Mouse (Mus musculus): ENCODE data around the gene Fez1.

Fez1 gene

DNA sequence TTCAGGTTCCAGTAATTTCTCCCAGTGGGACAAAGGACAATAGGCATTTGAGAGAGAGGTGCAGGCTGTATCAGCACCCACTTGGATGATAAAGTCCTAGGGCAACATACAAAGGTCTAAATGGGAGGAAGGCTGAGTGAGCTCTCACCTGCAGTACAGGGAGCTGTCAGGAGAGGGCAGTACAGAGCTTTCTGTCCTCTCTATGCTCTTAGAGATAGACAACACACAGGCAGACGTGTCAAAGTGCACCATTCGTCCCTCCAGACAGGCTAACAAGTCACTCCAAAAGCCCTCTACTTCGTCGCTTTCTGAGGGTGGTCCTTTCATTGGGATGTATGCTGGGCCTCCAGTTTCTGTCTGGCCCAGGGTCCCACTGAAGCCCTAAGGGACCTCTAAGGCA lies 68.9 kb downstream of the Fez1 start:
- DNase-seq (ENCODE audit: inconsistent age in 2 of 2, low spot score in 1 of 2): peak; percentile 31 to 77

DNA sequence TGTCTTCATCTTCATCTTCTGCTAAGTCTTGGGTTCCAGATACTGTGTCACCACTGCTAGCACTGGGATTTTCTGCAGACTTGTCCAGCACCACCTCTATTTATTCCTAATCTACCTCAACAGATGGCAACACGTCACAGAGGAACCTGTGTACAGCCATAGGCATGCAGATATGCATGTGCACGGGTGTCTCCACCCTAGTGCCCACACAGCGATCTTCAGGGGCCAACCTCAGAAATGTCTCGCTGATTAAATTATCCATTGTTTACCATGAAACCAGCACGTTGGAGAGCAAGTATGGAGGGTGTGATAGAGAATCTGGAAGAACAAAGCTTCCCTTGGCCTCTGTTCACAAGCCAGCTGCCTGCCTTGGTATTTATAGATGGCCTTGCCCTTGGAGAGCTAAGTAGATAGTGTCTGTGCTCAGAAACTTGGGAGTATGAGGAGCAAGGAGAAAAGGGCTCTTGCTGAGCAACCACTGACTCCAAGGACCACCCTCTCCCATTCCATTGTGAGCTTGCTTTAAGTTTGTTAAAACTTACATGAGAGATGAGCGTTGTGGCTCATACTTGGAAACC lies 71.8 kb downstream of the Fez1 start:
- peak; percentile 15 to 61 for DNase-seq (ENCODE audit: inconsistent age in 2 of 2, low spot score in 1 of 2)

DNA sequence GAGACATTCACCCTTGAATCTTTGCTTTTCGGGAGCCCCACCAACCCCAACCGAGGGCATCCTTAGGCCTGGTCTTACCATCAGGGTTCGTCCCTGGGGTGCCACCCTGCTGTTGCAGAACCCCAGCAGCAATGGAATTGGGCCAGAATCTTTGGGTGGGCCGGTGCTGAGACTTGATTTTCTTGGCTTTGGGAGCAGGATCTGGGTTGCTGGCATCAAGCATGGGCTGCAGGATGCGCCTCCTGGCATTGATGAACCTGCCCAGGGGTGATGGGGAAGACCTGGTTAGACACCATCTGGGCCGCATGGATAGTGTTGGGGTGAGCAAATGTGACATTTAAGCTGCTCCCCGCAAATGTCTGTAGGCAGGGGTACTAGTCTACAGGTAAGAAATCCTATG lies 72.6 kb downstream of the Fez1 start:
- peak in 1 of 2 experiments; percentile 41 for DNase-seq (ENCODE audit: inconsistent age in 2 of 2, low spot score in 1 of 2)

DNA sequence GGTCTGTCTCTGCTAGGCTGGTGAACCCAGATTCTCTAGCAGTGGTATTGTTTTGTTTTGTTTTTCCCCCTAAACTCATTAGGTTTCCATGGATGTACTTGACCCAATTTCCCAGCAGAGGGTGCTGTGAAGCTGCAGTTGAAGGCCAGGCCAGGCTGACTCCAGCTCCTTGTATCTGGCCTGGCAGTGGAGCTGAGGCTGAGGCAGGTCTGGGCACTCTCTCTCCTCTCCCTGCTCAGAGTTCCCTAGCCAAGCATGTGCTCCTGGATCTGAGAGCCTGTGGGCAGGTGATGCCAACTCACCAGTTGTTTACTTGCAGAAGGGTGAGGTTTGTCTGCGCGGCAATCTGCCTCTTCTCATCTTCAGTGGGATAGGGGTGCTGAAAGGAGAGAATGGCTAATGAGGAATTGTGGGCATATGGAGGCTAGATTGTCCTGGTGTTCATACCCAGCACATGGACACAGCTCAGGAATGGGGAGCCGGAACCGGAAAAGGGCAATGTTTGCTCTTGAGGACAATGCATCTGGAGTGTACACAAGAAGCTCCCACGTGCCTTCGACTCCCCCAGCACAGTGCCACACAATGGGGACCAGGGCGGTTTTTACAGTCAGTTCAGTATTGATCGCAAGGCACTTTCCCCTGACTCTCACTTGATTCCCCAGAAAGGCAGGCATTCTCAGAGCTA lies 73.5 kb downstream of the Fez1 start:
- DNase-seq (ENCODE audit: inconsistent age in 2 of 2, low spot score in 1 of 2): peak; percentile 67 to 86

DNA sequence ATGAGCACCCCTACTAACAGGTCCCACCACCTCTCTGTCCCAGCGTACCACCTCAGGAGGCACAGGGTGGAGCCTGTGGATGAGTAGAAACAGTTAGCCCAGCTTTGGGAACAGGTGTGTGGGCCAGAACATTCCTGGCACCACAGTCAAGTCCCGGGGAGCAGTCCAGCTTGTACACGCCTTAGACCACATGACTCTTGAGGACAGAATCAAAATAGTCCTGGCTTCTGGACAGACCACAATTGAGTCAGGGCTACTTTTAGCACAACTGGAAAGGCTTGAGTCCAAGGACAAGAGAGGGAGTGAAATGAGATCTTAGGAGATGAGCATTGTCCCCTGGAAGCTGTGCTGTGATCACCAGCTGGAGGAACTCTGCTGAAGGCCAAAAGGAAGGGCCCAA lies 76.9 kb downstream of the Fez1 start:
- no peak for DNase-seq (ENCODE audit: inconsistent age in 2 of 2, low spot score in 1 of 2)

DNA sequence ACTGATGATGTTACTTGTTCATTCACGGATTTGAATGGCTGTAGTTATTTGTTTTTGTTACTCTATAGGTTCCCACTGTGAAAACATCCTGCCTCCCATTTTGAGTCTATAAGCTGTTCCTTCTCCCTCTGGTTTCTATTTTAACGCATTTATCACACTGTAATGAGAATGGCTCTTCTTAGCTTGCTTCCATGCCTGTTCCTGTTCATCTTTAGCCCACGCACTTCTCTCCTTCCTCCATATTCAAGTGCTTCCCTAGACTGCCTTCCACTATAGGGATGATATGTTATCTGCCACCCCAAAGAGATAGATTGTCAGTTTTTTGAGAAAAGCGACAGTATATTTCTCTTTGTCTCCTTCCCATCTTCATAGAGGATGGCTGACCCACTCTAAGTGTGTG lies 78.8 kb downstream of the Fez1 start:
- DNase-seq (ENCODE audit: inconsistent age in 2 of 2, low spot score in 1 of 2): no peak

DNA sequence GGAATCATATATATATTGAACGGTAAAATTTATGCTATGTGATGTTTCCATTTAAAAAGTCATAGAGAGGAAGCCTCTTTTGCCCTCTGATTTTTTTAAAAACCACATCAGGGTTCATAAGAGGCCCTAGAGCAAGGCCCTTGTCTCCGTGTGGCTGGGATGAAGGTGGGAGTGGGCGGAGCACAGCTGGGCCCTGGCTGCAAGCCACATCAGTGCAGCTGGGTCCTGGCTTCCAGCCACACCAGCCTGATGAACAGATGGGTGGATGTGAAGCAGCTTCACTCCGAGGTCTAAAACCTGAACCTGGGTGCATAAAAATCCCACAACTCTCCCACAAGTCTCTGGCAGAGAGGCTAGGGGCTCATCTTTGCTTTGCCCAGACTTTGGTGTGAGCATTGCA lies 83.8 kb downstream of the Fez1 start:
- DNase-seq (ENCODE audit: inconsistent age in 2 of 2, low spot score in 1 of 2): no peak

DNA sequence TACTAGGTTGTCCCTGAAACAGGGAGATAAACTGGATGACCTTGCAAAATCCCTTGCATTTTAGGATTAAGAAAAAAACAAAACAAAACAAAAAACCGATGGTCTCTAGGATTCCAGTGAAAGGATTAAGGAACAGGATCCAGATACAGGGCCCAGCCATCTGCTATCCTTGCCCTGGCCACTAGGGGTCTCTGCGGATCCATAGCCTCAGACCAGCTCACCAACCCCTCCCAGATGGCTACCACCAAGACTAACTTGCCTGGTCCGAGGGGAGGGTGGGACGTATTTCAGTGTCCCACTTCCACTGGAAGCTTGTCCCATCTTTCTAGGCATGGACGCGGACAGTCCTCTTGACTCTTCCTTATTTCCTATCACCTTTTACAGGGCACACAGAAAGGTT lies 94.7 kb downstream of the Fez1 start:
- DNase-seq (ENCODE audit: inconsistent age in 2 of 2, low spot score in 1 of 2): peak; percentile 56 to 87

DNA sequence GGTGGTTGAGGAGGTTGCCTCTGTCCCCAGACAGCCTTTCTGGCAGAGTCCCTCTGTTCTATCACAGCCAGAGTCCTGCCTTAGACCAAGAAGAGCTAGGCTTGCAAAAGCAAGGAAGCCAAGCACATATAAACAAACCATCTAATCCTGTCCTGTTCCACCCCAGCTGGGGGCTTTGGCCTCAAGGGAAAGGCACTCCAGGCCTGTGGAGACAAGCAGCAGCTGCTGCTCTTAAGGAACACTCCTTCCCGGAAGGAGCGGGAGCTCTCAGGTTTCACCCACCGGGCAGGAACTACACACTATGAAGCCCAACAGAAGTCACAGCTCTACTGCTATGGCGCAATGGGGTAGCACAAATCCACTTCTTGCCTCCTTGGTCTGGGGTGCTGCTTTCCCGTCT lies 95.3 kb downstream of the Fez1 start:
- no peak for DNase-seq (ENCODE audit: inconsistent age in 2 of 2, low spot score in 1 of 2)

DNA sequence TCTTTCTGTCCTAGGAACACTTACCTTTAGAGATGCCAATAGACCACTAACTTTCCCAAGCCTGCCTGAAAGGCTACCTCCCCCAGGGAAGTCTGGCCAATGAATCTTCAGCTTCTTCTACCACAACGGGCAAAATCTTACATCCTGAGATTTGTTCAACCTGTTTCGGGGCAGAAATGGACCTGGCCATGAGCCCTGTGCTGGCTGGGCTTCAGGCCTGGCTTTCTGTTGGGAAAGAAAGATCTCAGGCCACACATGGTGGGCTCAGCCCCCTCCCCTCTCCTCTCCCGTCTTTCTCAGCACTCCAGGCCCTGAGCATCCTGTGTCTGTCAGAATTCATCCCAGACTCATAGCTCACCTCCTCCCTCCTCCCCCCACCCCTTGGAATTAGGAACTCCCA lies 96.9 kb downstream of the Fez1 start:
- DNase-seq (ENCODE audit: inconsistent age in 2 of 2, low spot score in 1 of 2): no peak

DNA sequence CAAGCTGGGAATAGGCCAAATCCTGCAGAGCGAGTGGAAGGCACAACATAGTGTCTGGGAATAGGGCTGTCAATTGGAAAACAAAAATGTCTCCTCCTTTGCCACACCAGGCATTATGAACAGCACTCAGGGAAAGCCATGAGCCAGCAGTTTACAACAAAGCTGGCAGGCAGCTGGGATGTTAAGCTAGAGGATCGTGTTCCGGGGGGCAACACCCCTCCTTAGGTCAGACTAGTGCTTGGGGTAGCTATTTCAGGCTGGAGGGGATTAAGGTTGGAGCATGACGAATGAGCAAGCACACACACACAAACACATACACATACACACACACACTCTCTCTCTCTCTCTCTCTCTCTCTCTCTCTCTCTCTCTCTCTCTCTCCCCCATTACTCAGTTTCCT lies 97.8 kb downstream of the Fez1 start:
- DNase-seq (ENCODE audit: inconsistent age in 2 of 2, low spot score in 1 of 2): no peak

DNA sequence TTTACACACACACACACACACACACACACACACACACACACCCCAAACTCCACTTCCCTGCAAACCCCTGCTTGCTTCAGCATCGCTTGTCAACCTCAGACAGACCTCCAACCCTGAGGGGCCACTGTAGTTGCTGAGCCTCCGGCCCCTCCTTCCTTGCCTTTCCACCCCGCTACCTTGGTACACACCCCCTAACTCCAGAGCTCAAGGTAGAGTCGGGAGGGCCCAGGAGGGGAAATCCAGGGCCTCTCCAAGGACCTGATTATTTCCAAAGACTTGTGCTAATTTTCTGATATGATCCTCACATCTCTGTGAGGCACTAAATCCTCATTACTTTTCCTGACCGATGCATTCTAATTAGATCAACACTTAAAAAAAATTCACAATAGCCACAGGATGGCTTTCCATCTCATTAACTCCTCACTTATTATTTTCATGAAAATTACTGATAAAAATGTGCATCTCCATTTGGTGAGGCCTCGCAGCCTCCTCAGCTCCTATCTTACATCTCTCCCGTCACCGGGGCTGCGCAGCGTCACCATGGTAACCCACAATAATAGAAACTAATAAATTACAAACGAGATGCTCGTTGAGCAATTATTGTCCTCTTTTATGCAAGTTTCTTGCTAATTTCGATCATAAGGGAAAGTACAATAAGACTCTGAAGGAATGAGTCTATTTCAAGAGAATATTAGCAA lies 100.2 kb downstream of the Fez1 start:
- no peak for DNase-seq (ENCODE audit: inconsistent age in 2 of 2, low spot score in 1 of 2)

DNA sequence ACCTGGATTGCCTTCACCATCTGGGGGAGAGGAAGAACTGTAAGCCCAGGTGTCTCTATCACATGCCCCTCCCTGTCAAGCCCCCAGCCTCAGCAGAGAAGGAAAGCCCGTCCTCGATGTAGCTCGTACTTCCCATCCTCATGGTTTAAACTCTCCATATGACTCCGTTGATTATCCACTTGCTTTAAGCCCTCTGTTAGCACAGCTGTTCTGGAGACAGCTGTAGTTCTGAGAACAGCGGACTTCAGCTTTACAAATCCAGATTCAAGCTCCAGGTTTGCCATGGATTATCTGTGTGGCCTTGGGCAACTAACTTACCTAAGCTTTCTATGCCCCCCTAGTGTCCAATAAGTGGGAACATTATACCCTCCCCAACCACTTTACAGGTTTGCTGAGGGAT lies 102.1 kb downstream of the Fez1 start:
- no peak for DNase-seq (ENCODE audit: inconsistent age in 2 of 2, low spot score in 1 of 2)

Measured in adrenal gland, adult (tissue).